Mouse (Mus musculus) liver, postnatal 0 days (tissue): ENCODE measurements at regions not wholly inside any gene's neighbourhood (a gene's known extent, or its start where the extent isn't known, plus 50 kb on each side); places are given as distances from the start of the nearest gene placed in this dataset.

Experiments
- ATAC-seq: fragments of 200-750 bp; cut with Nextera tagmentation; 2 replicates; pipeline ENCODE4 v1.8.0; 2017; ENCODE audit warnings: mild to moderate bottlenecking, moderate library complexity
- DNase-seq: peaks from one replicate; pipeline ENCODE4 v3.0.0-alpha.2; 2016
- H3K27ac ChIP-seq: fragments of 300-500 bp; sonication (generic); 2 replicates; pipeline ENCODE4 v1.5.1; 2014; ENCODE audit warnings: antibody characterized with exemption, moderate library complexity, mild to moderate bottlenecking, low read depth
- H3K27me3 ChIP-seq: fragments of 300-500 bp; sonication (generic); 2 replicates; pipeline ENCODE4 v1.6.1; 2014; ENCODE audit warnings: low read length, control low read depth, mixed read lengths; ENCODE audit not compliant: insufficient read depth
- H3K36me3 ChIP-seq: fragments of 300-500 bp; sonication (generic); replicated peaks from 2 replicates; pipeline ENCODE4 v1.6.1; 2014; ENCODE audit warnings: mild to moderate bottlenecking, control low read depth, low read length, moderate library complexity, mixed read lengths; ENCODE audit not compliant: insufficient read depth
- H3K4me1 ChIP-seq: fragments of 300-500 bp; sonication (generic); 2 replicates; pipeline ENCODE4 v1.6.1; 2014; ENCODE audit warnings: antibody characterized with exemption, mild to moderate bottlenecking, control low read depth; ENCODE audit not compliant: insufficient read depth
- H3K4me2 ChIP-seq: fragments of 300-500 bp; sonication (generic); 2 replicates; pipeline ENCODE4 v1.6.1; 2014; ENCODE audit warnings: low read depth, mild to moderate bottlenecking, low read length, moderate library complexity, mixed read lengths
- H3K4me3 ChIP-seq: fragments of 300-500 bp; sonication (generic); 2 replicates; pipeline ENCODE4 v1.5.1; 2014; ENCODE audit warnings: low read depth, low read length
- H3K9ac ChIP-seq: fragments of 300-500 bp; sonication (generic); replicated peaks from 2 replicates; pipeline ENCODE4 v1.6.1; 2014; ENCODE audit warnings: mild to moderate bottlenecking, moderate library complexity
- H3K9me3 ChIP-seq: fragments of 300-500 bp; sonication (generic); 2 replicates; pipeline ENCODE4 v1.6.1; 2016; ENCODE audit warnings: mild to moderate bottlenecking, control low read depth, low read length, mixed read lengths
- CTCF ChIP-seq: sonication (generic); IDR thresholded peaks from 2 replicates; pipeline ENCODE4 v1.5.1; 2016; ENCODE audit warnings: antibody characterized with exemption, low read depth
- EP300 ChIP-seq: IDR thresholded peaks from 2 replicates; pipeline ENCODE4 v1.6.1; 2016; ENCODE audit warnings: antibody characterized with exemption, low read depth, mild to moderate bottlenecking
- WGBS: fragments of 180-500 bp; shearing (Covaris S2); extraction: QIAGEN DNeasy Blood & Tissue Kit; methylation state at CpG from one replicate; pipeline ENCODE4 v1.1.7; 2014; ENCODE audit not compliant: insufficient replicate concordance; 5-methylcytosine and 5-hydroxymethylcytosine counted together

- Histone ChIP-seq H3K27me3 (no peaks in the 10 kb centered on the region), H3K36me3 (no peaks in the 10 kb centered on the region), H3K9ac (peak overlapping the region; percentile 62; the same call in 1 of the 2 replicates), H3K4me1 (peaks cover 7% of the 10 kb centered on the region; the same call in 1 of the 2 replicates), H3K9me3 (no peaks in the 10 kb centered on the region), H3K4me2 (peak overlapping the region; percentile 69), H3K27ac (peak overlapping the region; percentile 39; the same call in 1 of the 2 replicates), H3K4me3 (peak overlapping the region; percentile 50)
- peak; percentile 66 for ATAC-seq
- no peak for TF ChIP-seq EP300
- no peak for TF ChIP-seq CTCF
- peak; percentile 33 for DNase-seq
- WGBS: 5% methylated on average over 32 of the region's 32 CpGs
Measured at GRCm38 (mm10) chr1:177338466-177339206, 80.6 kb upstream of the Akt3 start.

- Histone ChIP-seq H3K4me2 (no peak overlapping the region), H3K9ac (no peak overlapping the region), H3K27me3 (no peaks in the 10 kb centered on the region), H3K27ac (no peak overlapping the region), H3K9me3 (no peaks in the 10 kb centered on the region), H3K4me1 (peaks cover 7% of the 10 kb centered on the region; the same call in 1 of the 2 replicates), H3K4me3 (no peak overlapping the region), H3K36me3 (no peaks in the 10 kb centered on the region)
- TF ChIP-seq CTCF (no peak), EP300 (no peak)
- DNase-seq: no peak
- ATAC-seq: no peak
Measured at GRCm38 (mm10) chr1:177337756-177338155, 79.8 kb upstream of the Akt3 start.

DNA sequence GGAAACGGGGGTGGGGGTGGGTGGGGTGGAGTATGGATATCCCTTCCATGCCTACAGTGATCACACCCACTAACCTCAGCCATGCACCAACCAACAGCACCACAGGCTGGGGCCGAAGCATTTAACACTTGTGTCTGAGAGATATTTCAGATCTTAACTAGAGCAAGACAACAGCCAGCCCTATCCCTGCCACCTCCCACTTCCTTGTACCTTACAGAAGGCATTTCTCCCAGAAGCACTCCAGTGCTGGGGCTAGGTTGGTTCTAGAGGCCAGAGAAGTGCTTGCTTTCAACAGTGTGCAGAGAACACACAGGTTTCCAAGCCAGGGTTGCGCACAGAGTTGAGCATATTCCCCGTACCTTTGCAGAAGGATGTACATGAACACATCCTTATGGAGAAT, 79.1 kb upstream of the Akt3 start:
- no peak overlapping the region for H3K4me2 ChIP-seq
- 76% methylated on average over 4 of the region's 4 CpGs for WGBS
- H3K27ac ChIP-seq: no peak overlapping the region
- no peaks in the 10 kb centered on the region for H3K27me3 ChIP-seq
- no peak for DNase-seq
- H3K4me1 ChIP-seq: peaks cover 7% of the 10 kb centered on the region; the same call in 1 of the 2 replicates
- no peak for TF ChIP-seq EP300
- no peak for TF ChIP-seq CTCF
- H3K4me3 ChIP-seq: no peak overlapping the region
- ATAC-seq: no peak
- no peaks in the 10 kb centered on the region for H3K36me3 ChIP-seq
- H3K9me3 ChIP-seq: no peaks in the 10 kb centered on the region
- no peak overlapping the region for H3K9ac ChIP-seq

- Histone ChIP-seq H3K4me2 (no peak overlapping the region), H3K36me3 (no peaks in the 10 kb centered on the region), H3K27me3 (no peaks in the 10 kb centered on the region), H3K9me3 (no peaks in the 10 kb centered on the region), H3K4me3 (no peak overlapping the region), H3K4me1 (peaks cover 7% of the 10 kb centered on the region; the same call in 1 of the 2 replicates), H3K9ac (no peak overlapping the region), H3K27ac (no peak overlapping the region)
- DNase-seq: no peak
- WGBS: 83% methylated on average over 2 of the region's 2 CpGs
- TF ChIP-seq CTCF (no peak), EP300 (no peak)
- no peak for ATAC-seq
Measured at GRCm38 (mm10) chr1:177336436-177336835, 78.4 kb upstream of the Akt3 start.

- WGBS: 76% methylated on average over 6 of the region's 6 CpGs
- peaks cover 7% of the 10 kb centered on the region; the same call in 1 of the 2 replicates for H3K4me1 ChIP-seq
- ATAC-seq: no peak
Measured at GRCm38 (mm10) chr1:177335961-177336360, 78.0 kb upstream of the Akt3 start.

DNA sequence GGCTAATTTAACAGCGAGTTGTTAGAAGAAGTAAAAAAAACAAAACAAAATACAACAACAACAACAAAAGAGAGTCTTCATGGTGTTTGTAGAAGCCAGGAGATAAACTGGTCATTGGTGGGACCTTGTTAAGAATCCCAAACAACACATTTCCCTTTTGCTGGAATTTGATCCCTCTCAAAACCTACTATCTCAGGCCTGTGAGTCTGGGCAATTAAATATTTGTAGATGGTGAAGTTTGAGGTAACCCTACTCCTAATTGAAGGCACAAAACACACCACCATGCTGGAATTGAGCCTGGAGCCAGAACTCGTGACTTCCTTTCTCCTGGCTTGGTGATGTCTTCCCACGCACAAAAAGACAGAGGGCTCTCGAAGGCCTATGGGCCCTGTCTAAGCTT, 65.4 kb upstream of the Akt3 start:
- H3K4me3 ChIP-seq: no peak overlapping the region
- no peak overlapping the region for H3K27ac ChIP-seq
- H3K4me1 ChIP-seq: peaks cover 3% of the 10 kb centered on the region; the same call in 1 of the 2 replicates
- no peaks in the 10 kb centered on the region for H3K36me3 ChIP-seq
- TF ChIP-seq EP300: no peak
- TF ChIP-seq CTCF: no peak
- no peaks in the 10 kb centered on the region for H3K9me3 ChIP-seq
- WGBS: 53% methylated on average over 4 of the region's 4 CpGs
- H3K9ac ChIP-seq: no peak overlapping the region
- H3K4me2 ChIP-seq: peak overlapping the region; percentile 70
- peaks cover 6% of the 10 kb centered on the region; the same call in 1 of the 2 replicates for H3K27me3 ChIP-seq
- ATAC-seq (no peak), DNase-seq (no peak)

More at GRCm38 (mm10) chr1:177335961-177336360, 78.0 kb upstream of the Akt3 start:
- Histone ChIP-seq H3K9me3 (no peaks in the 10 kb centered on the region), H3K4me3 (no peak overlapping the region), H3K9ac (no peak overlapping the region), H3K4me2 (no peak overlapping the region), H3K27me3 (no peaks in the 10 kb centered on the region), H3K36me3 (no peaks in the 10 kb centered on the region), H3K27ac (no peak overlapping the region)
- DNase-seq: no peak
- TF ChIP-seq CTCF: no peak
- TF ChIP-seq EP300: no peak
